Mouse (Mus musculus) MEL (cell line): ENCODE measurements around the gene Gcnt2. TPM values are rescaled to one million over a fixed set of nuclear protein-coding genes. Genes with fewer than 3 reads are reported as not detected.

Source experiments
- DNase-seq: peaks from one replicate; pipeline ENCODE4 v3.0.0; 2011; ENCODE audit warnings: low read depth, low spot score
- H3K27ac ChIP-seq: 2 replicates; pipeline ENCODE4 v1.5.1; 2012; ENCODE audit warnings: low read depth, mild to moderate bottlenecking, control low read depth, low read length, moderate library complexity; ENCODE audit not compliant: control insufficient read depth
- H3K27me3 ChIP-seq, 2 experiments: fragments of 150-350 bp in 1 of 2; sonication (generic) in 1 of 2; 2 replicates each; pipeline ENCODE4 v1.6.1; 2012; ENCODE audit warnings: low read length in 2 of 2, mild to moderate bottlenecking in 2 of 2, improper control_type of control experiment in 1 of 2, moderate library complexity in 1 of 2; ENCODE audit not compliant: insufficient read depth in 2 of 2, control insufficient read depth in 1 of 2
- H3K36me3 ChIP-seq, 2 experiments: 2 replicates each; pipeline ENCODE4 v1.6.1; 2012 to 2014; ENCODE audit warnings: low read length in 2 of 2, improper control_type of control experiment in 1 of 2, inconsistent platforms in 1 of 2, mild to moderate bottlenecking in 1 of 2; ENCODE audit not compliant: insufficient read depth in 2 of 2, control insufficient read depth in 1 of 2
- H3K4me1 ChIP-seq, 2 experiments: fragments of 150-350 bp in 1 of 2; sonication (generic) in 1 of 2; 2 replicates each; pipeline ENCODE4 v1.6.1; 2012; ENCODE audit warnings: low read length in 2 of 2, improper control_type of control experiment in 1 of 2, mild to moderate bottlenecking in 1 of 2; ENCODE audit not compliant: insufficient read depth in 2 of 2, control insufficient read depth in 1 of 2
- H3K4me3 ChIP-seq, 2 experiments: fragments of 150-350 bp in 1 of 2; sonication (generic) in 1 of 2; 2 replicates each; pipeline ENCODE4 v1.5.1; 2012; ENCODE audit warnings: low read depth in 2 of 2, low read length in 2 of 2, mild to moderate bottlenecking in 2 of 2, moderate library complexity in 2 of 2, control low read depth in 1 of 2, improper control_type of control experiment in 1 of 2; ENCODE audit not compliant: control insufficient read depth in 1 of 2, insufficient read depth in 1 of 2
- H3K79me2 ChIP-seq: 2 replicates; pipeline ENCODE4 v1.6.1; 2012; ENCODE audit warnings: mild to moderate bottlenecking, low read length, moderate library complexity; ENCODE audit not compliant: control insufficient read depth, poor library complexity, insufficient read depth
- H3K9ac ChIP-seq: 2 replicates; pipeline ENCODE4 v1.6.1; 2012; ENCODE audit warnings: low read depth, mild to moderate bottlenecking, control low read depth, low read length, moderate library complexity; ENCODE audit not compliant: control insufficient read depth, poor library complexity, severe bottlenecking
- H3K9me3 ChIP-seq: fragments of 150-350 bp; sonication (generic); replicated peaks from 2 replicates; pipeline ENCODE4 v1.6.1; 2012; ENCODE audit warnings: mild to moderate bottlenecking, low read length, improper control_type of control experiment, moderate library complexity; ENCODE audit not compliant: insufficient read depth
- BHLHE40 ChIP-seq: IDR thresholded peaks from 2 replicates; pipeline ENCODE4 v1.6.1; 2012; ENCODE audit warnings: low read depth, mild to moderate bottlenecking, inconsistent platforms, low read length, improper control_type of control experiment, borderline replicate concordance
- CTCF ChIP-seq, 3 experiments: IDR thresholded peaks in 2 of 3; conservative IDR thresholded peaks in 1 of 3; 2 replicates each; pipeline ENCODE4 v1.5.1; 2011 to 2012; ENCODE audit warnings: low read length in 3 of 3, low read depth in 2 of 3, mild to moderate bottlenecking in 2 of 3, improper control_type of control experiment in 1 of 3, inconsistent platforms in 1 of 3, mixed read lengths in 1 of 3, moderate library complexity in 1 of 3; ENCODE audit not compliant: control insufficient read depth in 1 of 3, insufficient read depth in 1 of 3, poor library complexity in 1 of 3, severe bottlenecking in 1 of 3
- GABPA ChIP-seq: IDR thresholded peaks from 2 replicates; pipeline ENCODE4 v1.6.1; 2012; ENCODE audit warnings: low read depth, mild to moderate bottlenecking, inconsistent platforms, low read length, improper control_type of control experiment, moderate library complexity
- GATA1 ChIP-seq: IDR thresholded peaks from 2 replicates; pipeline ENCODE4 v1.6.1; 2011; ENCODE audit warnings: low read depth, low read length, improper control_type of control experiment
- MAFK ChIP-seq: IDR thresholded peaks from 2 replicates; pipeline ENCODE4 v1.6.1; 2011; ENCODE audit warnings: low read depth, mild to moderate bottlenecking, low read length, improper control_type of control experiment, borderline replicate concordance
- MAX ChIP-seq: IDR thresholded peaks from 2 replicates; pipeline ENCODE4 v1.6.1; 2011; ENCODE audit warnings: low read length, improper control_type of control experiment
- MXI1 ChIP-seq: IDR thresholded peaks from 2 replicates; pipeline ENCODE4 v1.6.1; 2011; ENCODE audit warnings: mild to moderate bottlenecking, low read depth, low read length, improper control_type of control experiment
- MYC ChIP-seq: IDR thresholded peaks from 2 replicates; pipeline ENCODE4 v1.6.1; 2011; ENCODE audit warnings: low read depth, mild to moderate bottlenecking, low read length, improper control_type of control experiment, moderate library complexity
- POLR2AphosphoS2 ChIP-seq: IDR thresholded peaks from 2 replicates; pipeline ENCODE4 v1.6.1; 2011; ENCODE audit warnings: low read length, improper control_type of control experiment
- POLR2AphosphoS5 ChIP-seq: IDR thresholded peaks from 2 replicates; pipeline ENCODE4 v1.6.1; 2012; ENCODE audit warnings: low read depth, borderline replicate concordance, mild to moderate bottlenecking, inconsistent platforms, low read length, moderate library complexity, mixed read lengths
- RAD21 ChIP-seq: IDR thresholded peaks from 2 replicates; pipeline ENCODE4 v1.6.1; 2011; ENCODE audit warnings: mild to moderate bottlenecking, low read depth, low read length, improper control_type of control experiment
- TAL1 ChIP-seq: IDR thresholded peaks from 2 replicates; pipeline ENCODE4 v1.6.1; 2012; ENCODE audit warnings: mild to moderate bottlenecking, inconsistent platforms, low read length, moderate library complexity, mixed read lengths
- TBP ChIP-seq: IDR thresholded peaks from 2 replicates; pipeline ENCODE4 v1.8.0; 2011; ENCODE audit warnings: low read depth, low read length, improper control_type of control experiment
- UBTF ChIP-seq: IDR thresholded peaks from 2 replicates; pipeline ENCODE4 v1.6.1; 2012; ENCODE audit warnings: low read depth, mild to moderate bottlenecking, inconsistent platforms, low read length, improper control_type of control experiment, moderate library complexity, borderline replicate concordance; ENCODE audit not compliant: insufficient read depth
- USF1 ChIP-seq: IDR thresholded peaks from 2 replicates; pipeline ENCODE4 v1.6.1; 2014; ENCODE audit warnings: low read depth, mild to moderate bottlenecking, inconsistent platforms, low read length, improper control_type of control experiment, moderate library complexity
- USF2 ChIP-seq, 2 experiments: IDR thresholded peaks; 2 replicates each; pipeline ENCODE4 v1.6.1; 2011 to 2012; ENCODE audit warnings: improper control_type of control experiment in 2 of 2, low read length in 2 of 2, borderline replicate concordance in 1 of 2, inconsistent platforms in 1 of 2, low read depth in 1 of 2, mild to moderate bottlenecking in 1 of 2; ENCODE audit not compliant: insufficient read depth in 1 of 2
- ZC3H11A ChIP-seq: IDR thresholded peaks from 2 replicates; pipeline ENCODE4 v1.6.1; 2012; ENCODE audit warnings: low read depth, mild to moderate bottlenecking, inconsistent platforms, low read length, improper control_type of control experiment
- ZMIZ1 ChIP-seq: IDR thresholded peaks from 2 replicates; pipeline ENCODE4 v1.6.1; 2012; ENCODE audit warnings: low read depth, mild to moderate bottlenecking, inconsistent platforms, low read length, improper control_type of control experiment, moderate library complexity
- ZNF384 ChIP-seq: IDR thresholded peaks from 2 replicates; pipeline ENCODE4 v1.6.1; 2012; ENCODE audit warnings: low read depth, mild to moderate bottlenecking, inconsistent platforms, low read length, improper control_type of control experiment
- polyA plus RNA-seq, 2 experiments: library from polyadenylated mRNA; stranded (reverse) in 1 of 2; unstranded in 1 of 2; fragments of >175 nt in 1 of 2; fragments of >200 nt in 1 of 2; gene quantifications; 2 replicates each; pipeline versions ENCODE4 v1.2.1 to v1.2.4; 2012; ENCODE audit warnings: low replicate concordance in 2 of 2, low read depth in 1 of 2; ENCODE audit not compliant: insufficient read length in 2 of 2, insufficient read depth in 1 of 2, missing spikeins in 1 of 2
- total RNA-seq: library from RNA; depleted of rRNA; stranded (reverse); fragments of 300-350 nt; gene quantifications from 2 replicates; pipeline ENCODE4 v1.2.3, GENCODE M21; 2012

Gcnt2 gene
- total and polyA plus RNA-seq, 3 experiments: 0.03 to 0.04 TPM; not detected in 1

GRCm38 (mm10) chr13:40971261-40971660, 111.7 kb downstream of the Gcnt2 start:
- no peaks in the 10 kb centered on the region for H3K79me2 ChIP-seq
- H3K9ac ChIP-seq: no peak overlapping the region
- DNase-seq: no peak
- no peak for TF ChIP-seq CTCF (IDR thresholded peaks at IDR 0.05 in 2 of 3, conservative IDR thresholded peaks at IDR 0.05 in 1 of 3; ENCODE audit: control insufficient read depth in 1 of 3, insufficient read depth in 1 of 3, low read depth in 2 of 3, low read length in 3 of 3, poor library complexity in 1 of 3, severe bottlenecking in 1 of 3)
- no peaks in the 10 kb centered on the region for H3K27me3 ChIP-seq
- no peak overlapping the region for H3K4me3 ChIP-seq
- no peaks in the 10 kb centered on the region for H3K9me3 ChIP-seq
- no peak overlapping the region for H3K27ac ChIP-seq
- peaks cover 2 to 14% of the 10 kb centered on the region in 2 experiments; a peak in 3 of 4 replicates for H3K4me1 ChIP-seq
- peaks cover 0 to 4% of the 10 kb centered on the region in 2 experiments; a peak in 1 of 4 replicates for H3K36me3 ChIP-seq

GRCm38 (mm10) chr13:40971831-40972230, 112.3 kb downstream of the Gcnt2 start:
- Histone ChIP-seq H3K79me2 (no peaks in the 10 kb centered on the region), H3K4me3 (no peak overlapping the region), H3K27ac (no peak overlapping the region), H3K9ac (no peak overlapping the region), H3K9me3 (no peaks in the 10 kb centered on the region), H3K27me3 (no peaks in the 10 kb centered on the region), H3K36me3 (peaks cover 0 to 4% of the 10 kb centered on the region in 2 experiments; a peak in 1 of 4 replicates), H3K4me1 (peaks cover 2 to 14% of the 10 kb centered on the region in 2 experiments; a peak in 3 of 4 replicates)
- no peak for DNase-seq
- TF ChIP-seq USF1 (no peak), GATA1 (no peak), USF2 (IDR thresholded peaks at IDR 0.05; ENCODE audit: borderline replicate concordance in 1 of 2, insufficient read depth in 1 of 2, low read depth in 1 of 2, low read length in 2 of 2) (no peak), POLR2AphosphoS5 (no peak), MXI1 (no peak), GABPA (no peak), TBP (no peak), POLR2AphosphoS2 (no peak), RAD21 (no peak), MAFK (no peak), ZNF384 (no peak), MYC (no peak), UBTF (no peak), CTCF (IDR thresholded peaks at IDR 0.05 in 2 of 3, conservative IDR thresholded peaks at IDR 0.05 in 1 of 3; ENCODE audit: control insufficient read depth in 1 of 3, insufficient read depth in 1 of 3, low read depth in 2 of 3, low read length in 3 of 3, poor library complexity in 1 of 3, severe bottlenecking in 1 of 3) (no peak), ZC3H11A (no peak), ZMIZ1 (no peak), MAX (no peak), TAL1 (no peak), BHLHE40 (no peak)
